Mouse (Mus musculus) neural tube, embryonic 12.5 days (tissue): ENCODE data around the gene Pbx1. TPM values are rescaled to one million over a fixed set of nuclear protein-coding genes. Genes with fewer than 3 reads are reported as not detected.
A peak's percentile ranks its signal among the peaks of the same experiment; 100 is the strongest.

Source experiments
- ATAC-seq: fragments of 200-750 bp; cut with Nextera tagmentation; 2 replicates; pipeline ENCODE4 v1.8.0; 2017; ENCODE audit warnings: low read depth, mild to moderate bottlenecking, moderate TSS enrichment, moderate library complexity; ENCODE audit not compliant: low FRiP score
- H3K27ac ChIP-seq: fragments of 300-500 bp; sonication (generic); 2 replicates; pipeline ENCODE4 v1.5.1; 2016
- H3K27me3 ChIP-seq: fragments of 300-500 bp; sonication (generic); replicated peaks from 2 replicates; pipeline ENCODE4 v1.6.1; 2016; ENCODE audit warnings: mild to moderate bottlenecking
- H3K36me3 ChIP-seq: fragments of 300-500 bp; sonication (generic); 2 replicates; pipeline ENCODE4 v1.6.1; 2016; ENCODE audit warnings: mild to moderate bottlenecking
- H3K4me1 ChIP-seq: fragments of 300-500 bp; sonication (generic); 2 replicates; pipeline ENCODE4 v1.6.1; 2016
- H3K4me2 ChIP-seq: fragments of 300-500 bp; sonication (generic); replicated peaks from 2 replicates; pipeline ENCODE4 v1.6.1; 2016; ENCODE audit warnings: mild to moderate bottlenecking
- H3K4me3 ChIP-seq: fragments of 300-500 bp; sonication (generic); 2 replicates; pipeline ENCODE4 v1.5.1; 2016
- H3K9ac ChIP-seq: fragments of 300-500 bp; sonication (generic); 2 replicates; pipeline ENCODE4 v1.6.1; 2016; ENCODE audit warnings: mild to moderate bottlenecking
- H3K9me3 ChIP-seq: fragments of 300-500 bp; sonication (generic); 2 replicates; pipeline ENCODE4 v1.6.1; 2016; ENCODE audit warnings: mild to moderate bottlenecking
- WGBS: fragments of 180-500 bp; shearing (Covaris S2); methylation state at CpG from one replicate; pipeline ENCODE4 v1.1.7; 2016; 5-methylcytosine and 5-hydroxymethylcytosine counted together
- polyA plus RNA-seq: library from polyadenylated mRNA; unstranded; fragments of >200 nt; fragmentation: Nextera tagmentation; extraction: Ambion mirVana; gene quantifications from 2 replicates; pipeline ENCODE4 v1.2.1, GENCODE M21; 2016

Gene Pbx1
- polyA plus RNA-seq, 1 experiment from 2014 or later: 43.9 TPM

DNA sequence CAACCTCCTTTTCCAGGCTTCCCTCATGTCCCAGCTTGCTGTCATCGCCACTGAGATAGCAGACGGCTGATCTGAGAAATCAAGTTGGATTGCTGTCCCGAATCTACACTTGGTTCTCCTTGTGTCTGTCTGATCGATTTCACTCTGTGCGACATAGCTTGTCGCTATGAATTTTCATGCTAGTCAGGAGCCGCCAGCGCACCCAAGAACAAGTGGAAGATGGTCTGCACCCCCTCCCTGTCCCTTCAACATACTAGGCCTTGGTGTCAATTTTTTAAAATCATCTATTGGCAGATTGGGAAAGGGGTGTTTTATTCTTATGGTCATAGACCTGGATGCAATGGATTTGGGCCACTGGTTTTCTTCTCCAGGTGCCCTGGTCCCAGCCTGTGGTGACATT, 249.3 kb downstream of the Pbx1 start:
- Histone ChIP-seq H3K9ac (no peak overlapping the region), H3K4me1 (no peaks in the 10 kb centered on the region), H3K4me3 (no peak overlapping the region), H3K4me2 (no peak overlapping the region), H3K9me3 (no peaks in the 10 kb centered on the region), H3K27ac (no peak overlapping the region), H3K36me3 (peaks cover 40% of the 10 kb centered on the region), H3K27me3 (no peaks in the 10 kb centered on the region)
- WGBS: 97% methylated on average over 8 of the region's 8 CpGs
- ATAC-seq: no peak

DNA sequence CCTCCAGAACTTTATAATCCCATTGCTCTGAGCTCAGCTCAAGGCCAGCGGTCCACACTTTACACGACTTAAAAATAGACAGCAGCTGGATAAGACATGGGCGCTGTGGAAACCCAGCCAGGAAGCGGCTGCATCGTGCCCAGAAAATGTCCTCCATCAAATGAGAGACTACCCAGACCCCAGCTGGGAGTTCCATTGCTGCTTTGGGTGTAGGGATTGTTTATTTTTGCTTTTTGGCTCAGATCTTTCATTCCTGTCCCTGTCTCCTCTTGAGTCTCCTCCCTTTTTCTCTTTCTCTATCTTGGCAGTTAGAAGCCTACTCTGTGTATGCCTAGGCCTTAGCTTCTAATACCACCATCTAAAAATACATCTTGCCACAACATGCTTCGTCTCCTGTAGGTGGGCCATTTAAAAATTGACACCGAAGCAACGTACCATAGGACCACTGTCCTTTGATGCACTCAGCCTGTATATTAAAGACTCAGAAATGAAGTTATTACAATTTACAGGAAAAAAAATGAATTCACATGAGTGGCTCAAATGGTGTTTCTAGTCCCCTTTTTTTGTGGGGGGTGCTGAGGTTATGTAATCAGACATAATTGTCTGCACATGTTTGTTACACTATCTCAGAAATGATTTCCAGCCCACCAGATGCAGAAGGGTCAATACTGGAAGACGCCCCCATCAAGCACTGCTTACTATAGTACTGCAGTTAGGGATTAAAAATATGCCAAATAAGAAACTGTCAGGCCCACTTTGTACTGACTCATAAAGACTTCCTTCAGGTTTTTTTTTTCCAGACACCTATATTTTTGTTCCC, 251.2 kb downstream of the Pbx1 start:
- ATAC-seq: no peak
- 91% methylated on average over 9 of the region's 9 CpGs for WGBS
- Histone ChIP-seq H3K36me3 (peaks cover 44% of the 10 kb centered on the region), H3K9ac (no peak overlapping the region), H3K27ac (no peak overlapping the region), H3K27me3 (no peaks in the 10 kb centered on the region), H3K9me3 (no peaks in the 10 kb centered on the region), H3K4me3 (no peak overlapping the region), H3K4me1 (no peaks in the 10 kb centered on the region), H3K4me2 (no peak overlapping the region)

DNA sequence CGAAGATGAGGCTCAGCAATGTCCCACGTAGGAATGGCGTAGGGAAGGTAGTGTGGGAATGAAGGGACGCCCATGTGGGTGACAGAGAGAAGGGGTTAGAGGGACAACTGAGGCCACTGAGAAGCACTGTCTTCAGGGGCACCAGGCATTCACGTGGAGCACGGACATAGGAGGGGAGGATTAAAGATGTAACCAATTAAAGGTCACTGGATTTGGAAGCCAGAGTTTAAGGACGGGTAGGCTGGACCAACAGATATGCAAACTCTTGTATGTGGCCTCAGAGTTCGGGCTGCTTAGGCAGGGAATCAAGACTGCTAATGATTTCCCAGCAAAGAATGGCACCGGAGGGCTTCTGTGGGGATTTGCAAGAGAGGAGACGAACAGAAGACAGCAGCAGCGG, 252.4 kb downstream of the Pbx1 start:
- Histone ChIP-seq H3K27me3 (no peaks in the 10 kb centered on the region), H3K9me3 (no peaks in the 10 kb centered on the region), H3K4me3 (no peak overlapping the region), H3K36me3 (peaks cover 43% of the 10 kb centered on the region), H3K9ac (no peak overlapping the region), H3K27ac (no peak overlapping the region), H3K4me2 (no peak overlapping the region), H3K4me1 (no peaks in the 10 kb centered on the region)
- ATAC-seq: no peak
- WGBS: 96% methylated on average over 11 of the region's 11 CpGs

DNA sequence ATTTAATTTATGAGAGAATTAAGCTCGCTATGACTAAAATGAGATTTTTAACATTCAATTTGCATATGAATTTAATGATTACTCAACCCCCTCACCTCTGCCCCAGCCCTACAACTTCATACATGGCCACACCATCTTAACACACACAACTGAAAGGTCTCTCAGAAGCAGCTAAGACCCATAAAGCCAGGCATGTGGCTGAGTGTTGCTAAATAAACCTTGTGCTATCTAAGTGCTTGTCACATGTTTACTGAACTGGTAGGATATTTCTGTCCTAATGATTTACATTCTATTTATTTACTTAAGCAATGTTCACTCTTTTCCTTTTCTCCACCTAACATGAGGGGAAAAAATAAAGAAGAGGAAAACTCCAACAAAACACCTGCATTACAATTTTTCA, 253.5 kb downstream of the Pbx1 start:
- H3K9ac ChIP-seq: no peak overlapping the region
- no peak for ATAC-seq
- H3K9me3 ChIP-seq: no peaks in the 10 kb centered on the region
- peaks cover 45% of the 10 kb centered on the region for H3K36me3 ChIP-seq
- no peak overlapping the region for H3K4me3 ChIP-seq
- 81% methylated on average over 1 of the region's 1 CpGs for WGBS
- H3K27ac ChIP-seq: no peak overlapping the region
- no peak overlapping the region for H3K4me2 ChIP-seq
- no peaks in the 10 kb centered on the region for H3K27me3 ChIP-seq
- no peaks in the 10 kb centered on the region for H3K4me1 ChIP-seq

DNA sequence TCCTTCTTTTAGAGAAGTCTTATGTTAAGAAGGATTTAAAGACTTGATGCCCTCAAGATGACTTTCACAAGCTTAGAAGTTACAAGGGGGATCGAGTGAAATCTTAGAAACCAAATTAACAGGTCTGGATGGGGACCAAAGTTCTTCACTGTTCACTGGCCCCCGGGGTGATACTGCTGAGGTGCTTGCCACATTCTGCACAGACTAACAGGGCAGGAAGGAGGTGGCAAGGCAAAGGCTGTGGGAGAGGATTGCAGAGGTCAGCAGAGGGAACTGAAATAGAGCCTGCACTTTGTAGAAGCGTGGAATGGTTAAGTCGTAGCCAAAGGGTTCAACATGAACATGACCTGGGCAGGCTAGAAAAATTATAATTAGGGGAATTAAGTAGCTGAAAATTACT, 256.5 kb downstream of the Pbx1 start:
- 90% methylated on average over 4 of the region's 4 CpGs for WGBS
- no peak for ATAC-seq
- H3K9me3 ChIP-seq: no peaks in the 10 kb centered on the region
- H3K4me1 ChIP-seq: no peaks in the 10 kb centered on the region
- H3K9ac ChIP-seq: no peak overlapping the region
- H3K36me3 ChIP-seq: peaks cover 29% of the 10 kb centered on the region
- H3K27me3 ChIP-seq: no peaks in the 10 kb centered on the region
- no peak overlapping the region for H3K4me3 ChIP-seq
- no peak overlapping the region for H3K4me2 ChIP-seq
- no peak overlapping the region for H3K27ac ChIP-seq

DNA sequence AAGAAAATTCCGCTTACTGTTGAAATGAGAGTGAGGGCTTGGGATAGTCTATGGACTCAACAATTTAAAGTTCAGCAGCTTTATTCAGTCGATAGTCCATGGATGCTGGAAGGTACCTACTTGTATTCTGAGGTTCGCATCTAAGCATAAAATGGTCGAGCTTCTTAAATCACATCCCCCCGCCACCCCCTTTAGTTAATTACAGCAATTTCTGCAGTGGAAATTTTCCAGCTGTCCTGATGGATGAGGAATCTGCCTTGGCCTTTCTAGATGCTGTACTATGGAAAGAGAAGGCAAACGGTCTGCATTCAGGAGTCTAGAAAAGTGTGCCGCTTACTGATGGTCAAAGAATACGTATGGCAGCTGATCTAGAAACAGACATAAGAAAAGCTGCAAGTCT, 262.3 kb downstream of the Pbx1 start:
- Histone ChIP-seq H3K9me3 (no peaks in the 10 kb centered on the region), H3K4me3 (no peak overlapping the region), H3K9ac (no peak overlapping the region), H3K27me3 (no peaks in the 10 kb centered on the region), H3K27ac (no peak overlapping the region), H3K36me3 (peaks cover 10% of the 10 kb centered on the region; the same call in 1 of the 2 replicates), H3K4me1 (peaks cover 18% of the 10 kb centered on the region), H3K4me2 (no peak overlapping the region)
- WGBS: 78% methylated on average over 8 of the region's 8 CpGs
- ATAC-seq: no peak

DNA sequence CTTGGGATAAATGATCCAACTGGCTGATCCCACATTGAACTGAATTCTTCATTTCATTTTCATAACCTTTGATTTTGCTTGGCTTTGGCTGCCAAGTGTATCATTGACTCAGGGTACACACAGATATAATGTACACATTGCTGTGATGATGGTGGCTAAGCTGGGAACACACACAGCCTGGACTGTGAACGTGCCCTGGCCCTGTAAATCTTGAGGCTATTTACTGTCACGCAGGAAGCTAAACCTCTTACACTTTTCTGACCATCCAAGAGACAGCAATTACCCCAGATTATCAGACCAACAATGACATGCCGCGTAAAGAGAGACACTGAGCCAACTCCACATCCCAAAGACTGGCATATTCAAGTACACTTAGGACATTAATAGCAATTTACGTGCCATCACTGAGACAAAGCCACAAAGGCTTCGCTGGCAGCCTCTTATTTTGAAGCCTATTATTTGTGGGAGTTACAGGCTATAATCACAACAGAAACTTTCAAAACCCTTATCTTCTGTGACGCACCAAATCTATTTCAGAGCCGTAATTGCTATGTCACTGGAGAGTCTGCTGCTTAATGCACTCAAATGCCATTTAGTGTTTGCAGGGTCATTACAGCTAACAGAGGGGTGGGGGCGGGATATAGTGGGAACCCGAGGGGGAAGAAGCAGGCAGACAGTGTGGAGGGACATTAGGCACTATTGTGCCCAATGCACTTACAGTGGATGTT, 262.9 kb downstream of the Pbx1 start:
- no peak overlapping the region for H3K27ac ChIP-seq
- H3K36me3 ChIP-seq: peaks cover 9% of the 10 kb centered on the region; the same call in 1 of the 2 replicates
- no peaks in the 10 kb centered on the region for H3K27me3 ChIP-seq
- H3K4me2 ChIP-seq: no peak overlapping the region
- ATAC-seq: peak; percentile 37; the same call in 1 of the 2 replicates
- H3K4me1 ChIP-seq: peaks cover 24% of the 10 kb centered on the region
- H3K9ac ChIP-seq: no peak overlapping the region
- no peaks in the 10 kb centered on the region for H3K9me3 ChIP-seq
- no peak overlapping the region for H3K4me3 ChIP-seq
- 37% methylated on average over 10 of the region's 10 CpGs for WGBS

DNA sequence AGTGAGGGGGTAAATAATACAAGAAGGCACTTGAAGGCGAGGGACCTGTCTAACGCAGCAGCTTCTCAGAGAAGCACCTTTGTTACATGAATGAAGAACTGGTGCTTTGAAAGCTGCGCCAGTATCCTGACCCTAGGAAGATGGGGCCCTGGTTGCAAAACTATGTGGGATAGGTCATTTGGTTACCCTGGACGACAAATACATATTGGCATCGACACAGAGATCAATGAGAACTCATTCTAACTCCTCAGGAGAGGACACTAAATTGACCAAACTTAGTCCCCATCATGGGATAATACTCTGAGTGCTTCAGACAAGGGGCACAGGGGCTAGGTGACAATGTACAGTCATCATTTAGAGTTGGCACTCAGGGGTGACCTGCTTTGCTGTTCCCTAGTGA, 264.3 kb downstream of the Pbx1 start:
- H3K36me3 ChIP-seq: peaks cover 5% of the 10 kb centered on the region; the same call in 1 of the 2 replicates
- H3K9ac ChIP-seq: no peak overlapping the region
- no peaks in the 10 kb centered on the region for H3K27me3 ChIP-seq
- no peak overlapping the region for H3K27ac ChIP-seq
- no peak for ATAC-seq
- WGBS: 88% methylated on average over 5 of the region's 5 CpGs
- no peak overlapping the region for H3K4me3 ChIP-seq
- H3K4me2 ChIP-seq: no peak overlapping the region
- H3K9me3 ChIP-seq: no peaks in the 10 kb centered on the region
- H3K4me1 ChIP-seq: peaks cover 36% of the 10 kb centered on the region

DNA sequence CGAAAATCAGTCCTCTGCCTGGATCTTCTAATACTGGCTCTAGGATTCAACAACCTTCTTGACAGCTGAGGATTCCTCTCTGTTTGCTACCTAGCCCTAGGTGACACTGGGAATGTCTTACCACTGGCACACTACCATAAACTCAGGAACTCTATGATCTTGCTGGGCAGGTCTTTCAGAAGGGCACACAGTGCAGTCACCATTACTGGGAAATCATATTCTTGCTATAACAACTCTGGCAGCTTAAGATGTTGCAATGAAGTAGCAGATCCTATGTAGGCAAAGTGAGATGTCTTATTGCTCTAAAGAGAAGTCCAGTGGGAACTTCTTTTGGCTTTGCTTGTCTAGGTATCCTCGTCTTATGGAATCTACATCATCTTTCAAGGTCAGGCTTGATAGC, 265.2 kb downstream of the Pbx1 start:
- WGBS: 85% methylated on average over 2 of the region's 2 CpGs

DNA sequence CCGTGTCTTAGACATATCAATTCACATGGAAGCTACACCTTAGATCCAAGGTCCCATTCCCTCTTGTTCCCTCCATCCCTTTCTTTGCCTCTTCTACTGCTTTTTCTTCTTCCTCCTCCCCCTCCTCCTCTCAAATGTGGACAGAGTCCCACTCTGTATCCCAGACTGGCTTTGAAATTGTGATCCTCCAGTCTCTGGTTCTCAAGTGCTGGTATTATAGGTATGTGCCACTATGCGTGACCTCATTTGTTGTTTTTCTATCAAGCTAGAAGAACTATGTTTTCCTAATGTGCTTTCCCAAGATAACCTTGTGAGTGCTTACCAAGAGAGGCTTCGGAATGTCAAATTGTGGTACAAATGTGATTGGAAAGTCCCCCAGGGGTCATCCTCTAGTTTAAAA, 267.1 kb downstream of the Pbx1 start:
- Histone ChIP-seq H3K27ac (0 out of 2 replicates have a peak overlapping the region, but pooled peaks have one; percentile 46), H3K4me1 (peaks cover 35% of the 10 kb centered on the region), H3K9ac (no peak overlapping the region), H3K27me3 (no peaks in the 10 kb centered on the region), H3K4me3 (no peak overlapping the region), H3K36me3 (no peaks in the 10 kb centered on the region; the same call in 1 of the 2 replicates), H3K9me3 (no peaks in the 10 kb centered on the region), H3K4me2 (peak overlapping the region; percentile 48; the same call in 1 of the 2 replicates)
- no peak for ATAC-seq
- WGBS: 81% methylated on average over 3 of the region's 3 CpGs

More for the DNA sequence above, 265.2 kb downstream of the Pbx1 start:
- Histone ChIP-seq H3K9ac (no peak overlapping the region), H3K4me2 (no peak overlapping the region), H3K36me3 (no peaks in the 10 kb centered on the region), H3K4me1 (peaks cover 36% of the 10 kb centered on the region), H3K27me3 (no peaks in the 10 kb centered on the region), H3K9me3 (no peaks in the 10 kb centered on the region), H3K27ac (no peak overlapping the region), H3K4me3 (no peak overlapping the region)
- ATAC-seq: no peak

DNA sequence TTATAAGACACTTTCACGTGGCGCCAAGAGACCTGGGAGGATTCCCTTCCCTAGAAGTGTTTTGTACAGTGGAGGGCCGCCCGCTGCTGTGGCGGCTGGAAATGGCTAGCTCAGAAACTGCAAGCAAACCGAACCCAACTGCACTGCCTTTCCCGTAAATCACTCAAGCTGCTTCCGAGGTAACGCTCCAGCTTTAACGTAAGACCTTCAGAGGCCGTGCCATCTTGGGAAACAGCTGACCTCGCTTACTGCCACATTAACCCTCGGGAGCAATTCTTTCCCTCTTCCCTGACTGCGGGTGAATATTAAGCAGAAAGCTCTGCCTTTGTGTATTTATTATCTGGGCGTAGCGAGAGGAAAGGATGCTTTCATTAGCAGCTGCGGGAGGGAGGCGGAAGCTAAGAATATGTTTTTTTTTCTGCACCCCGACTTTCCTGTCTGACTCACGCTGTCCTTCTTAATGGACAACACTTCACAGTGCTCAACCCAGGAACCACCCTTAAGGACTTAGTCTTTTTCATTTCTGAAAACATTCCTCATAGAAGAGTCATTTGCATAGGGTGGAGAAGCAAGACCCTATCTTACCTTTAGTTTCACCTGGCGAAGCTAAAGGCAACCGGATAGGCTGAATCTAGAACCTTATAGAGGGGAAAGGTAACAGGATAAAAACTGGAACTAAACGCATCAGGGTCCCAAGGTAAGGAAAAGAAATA, 268.4 kb downstream of the Pbx1 start:
- 23% methylated on average over 23 of the region's 23 CpGs for WGBS
- peaks cover 3% of the 10 kb centered on the region; the same call in 1 of the 2 replicates for H3K36me3 ChIP-seq
- peaks cover 22% of the 10 kb centered on the region for H3K4me1 ChIP-seq
- H3K9ac ChIP-seq: no peak overlapping the region
- ATAC-seq: peak; percentile 82
- peak overlapping the region; percentile 48 for H3K4me2 ChIP-seq
- no peaks in the 10 kb centered on the region for H3K27me3 ChIP-seq
- H3K9me3 ChIP-seq: no peaks in the 10 kb centered on the region
- H3K4me3 ChIP-seq: no peak overlapping the region
- H3K27ac ChIP-seq: peak overlapping the region; percentile 46

DNA sequence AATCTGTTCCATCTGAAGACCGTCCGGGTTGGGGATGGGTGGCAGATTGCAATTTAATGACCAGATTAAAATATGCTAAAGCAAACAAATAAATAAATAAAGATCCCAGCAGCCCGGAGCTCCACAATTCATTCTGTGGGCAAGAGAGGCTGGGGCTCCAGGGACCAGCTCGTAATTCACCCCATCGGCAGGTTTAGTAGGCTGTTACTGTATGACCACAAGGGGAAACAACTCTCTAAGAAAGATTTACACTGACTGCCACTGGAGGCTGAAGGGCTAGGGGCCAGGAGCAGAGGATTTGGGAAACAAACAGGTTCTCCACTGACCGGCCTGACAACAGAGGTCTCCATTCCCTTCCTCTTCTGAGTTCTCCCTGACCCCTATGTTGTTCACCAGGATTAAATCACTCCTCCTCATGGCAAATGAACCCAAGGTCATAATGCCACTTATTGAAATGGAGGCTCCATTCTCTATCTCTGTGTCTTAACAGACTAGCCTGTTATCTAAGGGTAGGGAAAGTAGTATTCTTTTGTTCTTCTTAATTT, 292.9 kb downstream of the Pbx1 start:
- H3K4me3 ChIP-seq: no peak overlapping the region
- peaks cover 10% of the 10 kb centered on the region; the same call in 1 of the 2 replicates for H3K4me1 ChIP-seq
- peak; percentile 68; the same call in 1 of the 2 replicates for ATAC-seq
- WGBS: 35% methylated on average over 6 of the region's 6 CpGs
- no peak overlapping the region for H3K4me2 ChIP-seq
- no peak overlapping the region for H3K27ac ChIP-seq
- H3K27me3 ChIP-seq: no peaks in the 10 kb centered on the region
- no peak overlapping the region for H3K9ac ChIP-seq
- no peaks in the 10 kb centered on the region for H3K36me3 ChIP-seq
- no peaks in the 10 kb centered on the region for H3K9me3 ChIP-seq
